Mouse (Mus musculus): ENCODE results near the gene Hs6st1.
A peak's percentile ranks its signal among the peaks of the same experiment; 100 is the strongest.

Gene Hs6st1

GRCm38 (mm10) chr1:36064861-36065760 is 3.1 kb upstream of the Hs6st1 start:
- peak; percentile 95 for DNase-seq (ENCODE audit: extremely low read depth, insufficient read length, low spot score)

GRCm38 (mm10) chr1:36065761-36066150 is 2.4 kb upstream of the Hs6st1 start:
- DNase-seq (ENCODE audit: extremely low read depth, insufficient read length, low spot score), result no peak

GRCm38 (mm10) chr1:36066216-36066980 is 1.8 kb upstream of the Hs6st1 start:
- no peak for DNase-seq (ENCODE audit: extremely low read depth, insufficient read length, low spot score)

- DNase-seq (ENCODE audit: extremely low read depth, insufficient read length, low spot score), result no peak
These were observed 999 bp upstream of the Hs6st1 start for GRCm38 (mm10) chr1:36067201-36067600.

- no peak for DNase-seq (ENCODE audit: extremely low read depth, insufficient read length, low spot score)
These were observed 589 bp upstream of the Hs6st1 start for GRCm38 (mm10) chr1:36067611-36068010.

GRCm38 (mm10) chr1:36068531-36069120 is 426 bp downstream of the Hs6st1 start:
- DNase-seq (ENCODE audit: extremely low read depth, insufficient read length, low spot score), result peak; percentile 75

GRCm38 (mm10) chr1:36069291-36069771 is 1.1 kb downstream of the Hs6st1 start:
- no peak for DNase-seq (ENCODE audit: extremely low read depth, insufficient read length, low spot score)

GRCm38 (mm10) chr1:36070190-36070589 is 2.0 kb downstream of the Hs6st1 start:
- DNase-seq (ENCODE audit: extremely low read depth, insufficient read length, low spot score), result no peak

GRCm38 (mm10) chr1:36070740-36071139 is 2.5 kb downstream of the Hs6st1 start:
- no peak for DNase-seq (ENCODE audit: extremely low read depth, insufficient read length, low spot score)

GRCm38 (mm10) chr1:36071176-36071575 is 3.0 kb downstream of the Hs6st1 start:
- no peak for DNase-seq (ENCODE audit: extremely low read depth, insufficient read length, low spot score)

GRCm38 (mm10) chr1:36071611-36072010 is 3.4 kb downstream of the Hs6st1 start:
- DNase-seq (ENCODE audit: extremely low read depth, insufficient read length, low spot score), result no peak

GRCm38 (mm10) chr1:36072588-36073556 is 4.7 kb downstream of the Hs6st1 start:
- DNase-seq (ENCODE audit: extremely low read depth, insufficient read length, low spot score), result no peak

GRCm38 (mm10) chr1:36073566-36073965 is 5.4 kb downstream of the Hs6st1 start:
- DNase-seq (ENCODE audit: extremely low read depth, insufficient read length, low spot score), result no peak

- no peak for DNase-seq (ENCODE audit: extremely low read depth, insufficient read length, low spot score)
These were observed 6.0 kb downstream of the Hs6st1 start for GRCm38 (mm10) chr1:36074197-36074596.

GRCm38 (mm10) chr1:36074968-36075367 is 6.8 kb downstream of the Hs6st1 start:
- no peak for DNase-seq (ENCODE audit: extremely low read depth, insufficient read length, low spot score)

- no peak for DNase-seq (ENCODE audit: extremely low read depth, insufficient read length, low spot score)
These were observed 7.5 kb downstream of the Hs6st1 start for GRCm38 (mm10) chr1:36075652-36076051.

GRCm38 (mm10) chr1:36077084-36077483 is 8.9 kb downstream of the Hs6st1 start:
- DNase-seq (ENCODE audit: extremely low read depth, insufficient read length, low spot score), result no peak

- no peak for DNase-seq (ENCODE audit: extremely low read depth, insufficient read length, low spot score)
These were observed 10.1 kb downstream of the Hs6st1 start for GRCm38 (mm10) chr1:36078250-36078649.

- no peak for DNase-seq (ENCODE audit: extremely low read depth, insufficient read length, low spot score)
These were observed 11.5 kb downstream of the Hs6st1 start for GRCm38 (mm10) chr1:36079679-36080078.

GRCm38 (mm10) chr1:36080974-36081373 is 12.8 kb downstream of the Hs6st1 start:
- no peak for DNase-seq (ENCODE audit: extremely low read depth, insufficient read length, low spot score)
